Mouse (Mus musculus): ENCODE results near the gene Parvb.

Parvb gene

DNA sequence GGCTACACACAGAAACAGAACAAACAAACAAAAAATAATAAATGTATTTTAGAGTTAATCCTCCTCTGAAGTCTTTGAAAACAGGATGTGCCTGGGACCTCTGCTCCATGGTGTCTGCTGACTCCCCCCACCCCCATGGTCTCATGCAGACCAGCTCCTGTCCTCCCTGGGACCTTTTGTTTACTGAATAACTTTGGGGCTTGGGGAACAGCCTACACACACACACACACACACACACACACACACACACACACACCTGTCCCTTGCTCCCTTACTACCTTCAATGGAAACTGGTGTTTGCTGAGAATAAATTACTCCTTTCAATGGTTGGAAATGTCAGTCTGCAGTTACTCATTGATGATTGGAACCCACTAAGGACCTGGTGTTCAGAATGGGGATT, 15.8 kb upstream of the Parvb start:
- intact Hi-C loops (cut with DNase I), result loop anchor here (10.0 kb wide), 1 partner anchor 399 kb away; no protein-coding TSS in a partner anchor

DNA sequence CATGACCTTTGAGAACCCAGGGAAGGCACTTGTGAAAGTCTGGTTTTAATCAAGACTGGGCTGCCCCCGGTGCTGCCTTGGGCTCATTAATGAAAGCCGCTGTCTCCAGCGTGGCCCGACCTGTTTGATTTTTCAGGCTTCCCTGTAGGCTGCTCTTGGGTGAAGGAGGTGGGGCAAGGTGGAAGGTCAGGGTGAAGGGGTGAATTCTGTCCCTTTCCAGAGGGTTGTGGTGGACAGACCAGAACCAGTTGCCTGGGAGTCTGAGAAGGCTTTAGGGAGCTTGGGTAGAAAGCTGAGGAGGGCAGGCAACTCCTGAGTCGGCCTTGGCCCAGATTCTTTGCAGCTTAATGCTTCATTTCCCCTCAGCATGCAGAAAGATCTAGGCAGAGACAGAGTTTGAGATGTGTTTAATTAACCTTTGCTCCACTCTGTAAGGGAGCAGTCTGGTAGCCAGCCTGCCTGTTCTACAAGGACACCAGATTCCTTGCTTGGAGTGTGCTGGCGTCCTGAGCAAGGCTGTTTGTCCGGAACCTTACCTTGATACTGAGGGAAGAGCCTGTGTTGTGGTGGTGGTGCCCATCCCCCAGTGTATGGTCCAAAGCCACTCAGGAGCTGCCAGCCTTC, 15.3 kb upstream of the Parvb start:
- intact Hi-C loops (cut with DNase I), result loop anchor here (10.0 kb wide), 1 partner anchor 398 kb away; no protein-coding TSS in a partner anchor

DNA sequence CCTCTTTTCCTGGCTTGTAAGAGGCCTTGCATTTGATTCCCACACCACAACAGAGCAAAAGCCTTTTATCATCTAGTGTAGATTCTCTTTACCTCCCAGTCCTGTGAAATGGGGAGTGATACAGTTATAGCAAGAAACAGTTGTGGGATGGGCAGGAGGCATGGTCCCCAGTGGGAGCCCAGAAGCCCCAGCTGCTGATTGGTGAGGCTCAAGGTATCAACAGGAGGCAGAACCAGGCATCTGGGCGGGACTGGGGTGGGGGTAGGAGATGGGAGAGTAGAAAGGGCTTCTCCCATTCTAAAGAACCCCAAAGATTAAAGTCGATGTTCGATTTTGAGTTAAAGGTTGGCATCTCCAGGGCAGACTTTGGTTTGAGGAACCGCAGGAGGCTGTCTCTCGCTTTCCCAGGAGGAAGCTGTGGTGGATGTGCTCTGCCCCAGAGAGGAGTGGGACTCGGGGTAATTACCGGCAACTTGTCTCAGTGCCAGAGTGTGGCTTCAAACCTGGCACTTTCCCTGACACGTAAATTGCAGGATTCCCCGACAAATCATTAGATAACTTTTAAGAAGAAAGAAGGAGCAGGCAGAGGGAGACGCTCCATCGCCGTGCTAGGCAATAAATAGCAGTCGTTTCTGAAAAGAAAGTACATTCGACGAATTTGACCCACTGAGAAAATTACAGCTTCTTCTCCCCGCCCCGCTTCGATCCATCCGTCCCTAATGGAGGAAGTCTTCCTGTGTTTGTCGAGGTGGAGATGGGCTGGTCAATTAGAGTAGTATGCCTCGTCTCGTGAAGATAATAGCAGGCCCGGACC, 13.7 kb upstream of the Parvb start:
- intact Hi-C loops (cut with DNase I), result loop anchor here (10.0 kb wide), 1 partner anchor 397 kb away; no protein-coding TSS in a partner anchor

DNA sequence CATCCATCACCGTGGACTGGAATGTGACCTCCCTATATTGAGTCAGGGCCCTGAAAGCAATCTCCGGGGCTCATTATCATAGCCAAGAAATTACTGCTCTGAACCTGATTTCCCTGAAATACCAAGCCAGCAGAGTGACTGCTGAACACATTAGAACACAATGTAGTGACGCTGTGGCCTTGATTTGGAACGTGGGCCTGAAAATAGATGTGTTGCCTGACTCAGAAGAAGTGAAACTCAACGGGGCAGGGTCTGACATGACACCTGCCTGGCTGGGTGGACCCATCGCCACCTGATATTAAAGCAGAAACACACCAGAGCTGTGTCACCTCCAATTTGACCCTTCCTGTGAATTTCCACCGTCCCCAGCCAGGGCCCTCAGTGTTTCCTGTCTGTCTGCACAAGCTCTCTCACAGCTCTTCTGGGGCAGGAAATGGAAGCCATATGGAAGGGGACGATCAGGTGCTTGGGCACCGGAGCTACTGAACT, 13.0 kb upstream of the Parvb start:
- intact Hi-C loops (cut with DNase I), result loop anchor here (10.0 kb wide), 1 partner anchor 396 kb away; no protein-coding TSS in a partner anchor

DNA sequence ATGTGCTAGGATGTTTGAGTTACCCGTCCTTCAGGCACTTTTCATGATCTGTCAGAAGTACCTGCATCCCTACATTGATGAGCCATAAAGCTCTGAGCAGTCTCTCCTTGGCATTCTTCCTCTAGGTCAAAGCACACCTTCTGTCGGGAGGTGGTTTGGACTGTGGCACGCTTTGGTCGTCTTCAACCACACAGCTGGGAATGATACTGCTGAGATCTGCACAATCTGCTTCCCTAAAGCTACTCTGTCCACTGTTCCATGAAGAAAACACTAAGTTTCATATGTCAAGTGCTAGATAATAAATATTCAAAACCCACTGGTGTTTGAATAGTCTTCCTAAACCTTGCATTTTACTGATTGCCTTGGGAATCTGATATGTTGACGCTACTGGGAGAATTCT, 10.3 kb upstream of the Parvb start:
- intact Hi-C loops (cut with DNase I), result no loop called here

DNA sequence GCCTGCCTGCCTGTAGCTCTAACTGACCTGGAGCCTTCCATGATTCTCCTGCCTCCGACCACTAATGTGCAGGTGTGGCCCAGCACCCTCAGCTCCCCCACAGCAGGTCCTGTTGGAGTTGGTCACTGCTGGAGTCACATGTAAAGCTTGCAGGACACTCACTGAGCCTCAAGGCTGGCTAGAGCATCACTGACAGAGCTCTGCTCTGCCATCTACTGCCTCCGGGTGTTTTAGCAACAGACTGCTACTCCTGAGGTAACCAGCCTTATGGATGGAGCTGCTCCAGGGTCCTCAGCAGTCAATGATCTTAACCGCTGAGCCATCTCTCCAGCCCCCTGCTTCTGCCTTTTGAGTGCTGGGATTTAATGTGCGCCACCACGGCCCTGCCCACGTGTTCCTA, 8.4 kb upstream of the Parvb start:
- intact Hi-C loops (cut with DNase I), result no loop called here

DNA sequence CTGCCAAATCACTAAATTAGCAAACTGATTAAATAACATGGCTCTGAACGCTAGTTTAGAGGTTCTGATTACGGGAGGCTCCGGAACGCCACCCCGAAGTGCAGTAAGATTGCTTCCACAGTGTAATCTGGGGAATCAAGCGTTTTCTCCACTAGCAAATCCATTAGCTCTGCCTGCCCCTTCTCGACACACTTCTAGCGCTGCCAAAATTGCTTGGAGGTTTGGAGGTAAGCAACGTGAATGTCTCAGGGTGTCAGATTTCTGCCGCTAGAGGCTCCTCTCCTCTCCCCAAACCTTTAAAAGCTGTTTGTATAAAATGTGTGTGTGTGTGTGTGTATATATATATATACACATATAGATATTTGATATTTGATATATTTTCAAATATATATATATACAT, 7.1 kb upstream of the Parvb start:
- intact Hi-C loops (cut with DNase I), result no loop called here

DNA sequence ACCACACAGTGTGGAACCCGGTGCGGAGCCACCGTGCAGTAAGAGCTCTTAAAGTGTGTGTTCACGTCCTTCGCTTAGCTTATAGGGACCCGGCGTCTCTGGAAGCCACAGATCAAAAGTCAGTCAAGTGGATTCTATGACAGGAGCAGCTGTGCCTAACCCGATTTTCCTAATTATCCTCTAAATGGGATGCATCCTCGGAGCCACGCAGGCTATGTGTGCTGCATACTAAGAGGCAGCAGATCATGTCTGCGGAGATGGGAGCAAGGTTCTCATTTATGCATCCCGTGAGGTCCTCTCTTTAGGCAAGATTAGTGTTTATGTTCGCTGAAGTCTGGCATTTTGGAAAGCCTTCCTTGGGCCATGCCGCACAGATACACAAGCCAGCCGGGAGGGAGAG, 4.9 kb upstream of the Parvb start:
- intact Hi-C loops (cut with DNase I), result no loop called here

DNA sequence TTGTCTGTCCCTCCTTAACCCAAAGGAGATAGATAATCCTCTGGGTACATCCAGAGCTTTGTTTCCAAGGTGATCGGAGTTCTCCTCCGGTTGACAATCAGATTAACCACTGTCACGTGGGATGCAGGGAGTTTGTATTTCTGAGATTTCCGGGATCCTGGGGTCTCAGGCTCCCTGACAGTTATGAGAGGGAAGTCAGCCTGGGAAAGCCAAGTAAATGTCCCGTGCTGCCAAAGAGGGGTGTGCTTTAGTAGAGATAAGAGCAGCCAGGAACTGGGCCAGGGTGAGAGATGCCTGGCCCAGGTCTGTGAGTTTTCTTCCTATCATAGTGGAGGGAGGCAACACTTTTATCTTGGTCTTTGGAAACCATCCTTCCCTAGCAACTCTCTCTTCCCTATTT, 1.2 kb upstream of the Parvb start:
- intact Hi-C loops (cut with DNase I), result no loop called here

DNA sequence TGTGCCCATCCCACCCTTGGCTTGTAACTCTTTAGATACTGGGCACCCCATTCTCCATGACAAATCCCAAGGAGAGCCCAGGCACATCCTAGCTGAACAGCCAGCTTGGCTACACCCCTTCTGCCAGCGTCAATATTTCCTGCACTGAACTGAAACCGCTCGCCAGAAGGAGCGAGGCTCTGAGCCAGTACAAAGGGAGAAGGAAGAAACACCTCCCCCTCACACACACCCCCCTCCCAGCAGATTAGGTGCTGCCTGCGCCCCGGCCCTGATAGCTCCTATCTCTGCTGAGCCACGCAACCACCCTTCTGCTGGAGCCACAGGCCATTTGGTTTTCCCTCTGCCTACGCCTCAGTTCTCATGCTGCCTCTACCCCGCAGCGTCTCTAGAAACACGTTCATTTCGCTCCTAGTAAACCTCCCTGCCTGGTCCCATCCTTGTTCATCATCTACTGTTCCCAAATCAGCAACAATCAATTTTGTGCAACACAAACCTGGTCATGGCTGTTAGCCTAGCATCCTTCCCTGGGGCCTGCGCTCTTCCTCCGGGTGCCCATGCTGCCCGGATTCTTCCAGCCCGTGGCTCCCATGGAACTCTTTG, 630 bp upstream of the Parvb start:
- intact Hi-C loops (cut with DNase I), result no loop called here

DNA sequence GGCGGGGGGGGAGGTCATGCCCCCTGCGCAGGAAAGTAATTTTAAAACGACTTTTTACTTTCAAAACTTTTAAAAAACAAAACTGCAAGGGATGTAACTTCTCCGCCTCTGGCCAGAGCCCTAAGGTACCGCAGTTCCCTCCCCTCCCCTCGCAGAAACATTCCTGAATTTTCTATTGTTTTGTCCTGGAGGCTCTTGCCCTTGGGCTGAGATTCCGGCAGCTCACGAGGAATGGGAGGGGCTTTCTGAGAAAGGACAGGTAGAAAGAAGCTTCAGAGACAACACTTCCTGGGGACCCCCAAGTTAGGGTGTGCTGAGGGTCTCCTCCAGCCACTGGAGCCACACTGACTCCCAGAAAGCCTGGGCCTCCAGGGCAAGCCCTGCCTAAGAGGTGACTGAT, 766 bp downstream of the Parvb start:
- intact Hi-C loops (cut with DNase I), result no loop called here

DNA sequence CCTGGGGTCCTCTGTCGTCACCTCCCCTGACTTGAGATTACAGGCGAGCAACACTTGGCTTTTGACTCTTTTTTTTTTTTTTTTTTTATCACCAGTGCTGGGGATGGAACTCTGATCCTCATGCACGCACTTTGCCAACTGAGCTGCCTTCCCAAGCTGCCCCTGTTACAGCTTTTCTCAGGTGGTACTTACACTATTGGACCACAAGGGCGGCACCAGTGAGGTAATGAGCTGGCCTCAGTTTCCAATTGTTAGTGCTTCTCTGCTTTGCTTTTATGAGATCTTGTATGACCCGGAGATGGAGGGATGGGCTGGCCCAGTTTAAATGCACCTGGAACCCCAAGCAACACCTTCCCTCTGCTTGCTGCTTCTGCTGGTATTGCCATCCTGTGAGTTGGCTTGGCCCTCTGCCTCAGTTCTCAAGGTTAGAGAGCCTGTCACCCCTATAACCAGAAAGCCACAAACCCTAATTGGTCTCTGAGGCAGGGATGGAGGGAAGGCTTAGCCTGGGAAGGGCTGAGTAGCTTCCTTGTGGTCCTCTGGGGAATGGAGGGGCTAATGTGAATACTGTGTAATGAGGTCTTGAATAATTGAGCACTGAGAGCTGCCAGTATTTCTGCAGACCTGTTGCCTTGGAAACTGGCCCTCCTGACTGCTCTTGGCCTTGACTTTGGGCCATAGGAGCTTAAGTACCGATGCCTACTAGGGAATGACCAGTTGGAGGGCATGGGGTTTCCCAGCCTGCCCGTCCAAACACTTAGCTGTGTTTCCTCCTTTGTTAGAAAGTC, 3.1 kb downstream of the Parvb start:
- intact Hi-C loops (cut with DNase I), result no loop called here

DNA sequence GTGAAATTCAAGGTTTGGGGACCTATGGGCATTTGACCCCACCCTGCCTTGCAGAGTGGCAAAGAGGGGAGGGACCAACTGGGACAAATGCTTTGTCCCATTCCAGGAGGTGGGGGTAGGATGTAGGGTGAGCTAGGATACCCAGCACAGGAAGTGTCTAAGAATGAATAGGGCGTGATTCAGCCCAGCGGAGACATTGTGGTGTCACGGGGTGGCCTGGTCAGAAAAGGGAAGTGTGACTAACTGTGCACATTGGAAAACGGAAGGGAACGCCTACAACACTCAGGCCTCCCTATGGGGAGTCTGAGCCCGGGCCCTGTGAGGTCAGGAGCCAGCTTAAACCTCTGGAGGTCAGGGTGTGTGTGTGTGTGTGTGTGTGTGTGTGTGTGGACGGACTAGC, 3.8 kb downstream of the Parvb start:
- intact Hi-C loops (cut with DNase I), result no loop called here

DNA sequence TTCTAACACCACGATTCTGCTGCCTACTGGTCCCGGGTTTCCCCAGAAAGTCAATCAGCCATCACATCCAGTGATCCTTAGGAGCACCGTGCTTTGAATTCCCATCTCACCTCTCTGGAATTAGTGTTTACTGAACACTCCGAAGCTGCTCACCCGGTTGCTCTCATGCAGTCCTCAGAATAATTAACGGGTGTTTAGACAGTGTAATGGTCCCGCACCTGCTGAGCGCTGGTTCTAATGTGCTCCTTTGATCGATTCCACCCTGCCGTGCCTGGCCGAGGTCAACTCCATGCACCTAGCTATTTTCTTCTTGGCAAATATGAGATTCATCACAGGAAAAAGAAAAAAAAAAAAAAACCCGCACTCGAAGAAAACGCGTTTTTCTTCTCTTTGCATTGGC, 6.7 kb downstream of the Parvb start:
- intact Hi-C loops (cut with DNase I), result no loop called here

DNA sequence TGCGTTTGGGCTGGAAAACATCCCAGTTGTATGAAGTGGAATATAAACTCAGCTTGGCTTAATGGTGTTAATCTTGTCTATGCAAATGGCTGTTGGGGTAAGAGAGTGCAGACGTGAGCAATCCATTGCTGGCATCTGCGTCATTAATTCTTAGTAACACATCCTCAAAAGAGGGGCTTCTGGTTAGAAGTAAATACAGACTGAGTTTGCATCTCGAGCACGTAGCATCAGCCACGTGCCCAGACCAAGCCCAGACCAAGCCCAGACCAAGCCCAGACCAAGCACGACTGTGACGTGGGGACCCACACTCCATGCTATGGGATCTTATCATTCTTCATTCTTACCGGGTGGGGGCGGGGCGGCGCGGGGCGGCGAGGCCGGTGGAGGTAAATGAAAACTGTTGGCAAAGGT, 7.2 kb downstream of the Parvb start:
- intact Hi-C loops (cut with DNase I), result no loop called here

DNA sequence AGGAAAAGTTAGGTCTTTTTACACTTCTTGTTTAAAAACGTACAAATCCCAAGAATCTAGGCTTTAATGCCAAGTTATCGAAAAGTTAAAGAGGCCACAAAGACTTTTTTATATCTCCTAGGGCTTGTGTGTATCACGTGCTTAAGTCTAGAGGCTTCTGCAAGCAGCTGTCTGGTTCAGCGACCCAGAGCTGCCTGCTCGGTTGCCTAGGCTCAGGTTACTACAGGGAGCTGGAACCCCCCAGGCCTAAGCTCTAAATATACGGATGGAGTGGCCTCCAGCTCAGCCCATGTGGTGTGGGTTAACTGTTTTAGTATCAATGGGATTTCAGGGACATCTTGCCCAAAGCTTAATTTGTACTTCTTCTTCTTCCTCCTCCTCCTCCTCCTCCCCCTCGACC, 9.7 kb downstream of the Parvb start:
- intact Hi-C loops (cut with DNase I), result no loop called here

DNA sequence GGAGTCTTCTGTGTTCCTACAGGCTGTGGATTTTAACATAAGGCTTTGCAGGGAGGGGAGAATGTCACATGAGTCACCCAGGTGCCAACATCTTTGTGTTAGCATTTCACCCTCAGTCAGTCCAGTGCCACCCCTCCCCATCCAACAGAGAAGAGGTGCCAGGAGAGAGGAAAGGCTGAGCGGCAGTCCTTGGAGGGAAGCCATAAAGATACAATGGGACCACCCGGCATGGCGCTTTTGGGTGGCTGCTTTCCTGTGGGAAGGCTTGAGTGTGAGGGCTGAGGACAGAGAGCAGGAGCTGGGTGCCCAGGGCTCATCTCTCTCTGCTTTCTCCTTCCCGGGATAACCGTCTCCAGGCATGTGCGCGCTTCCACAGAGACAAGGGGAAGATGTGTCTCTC, 13.3 kb downstream of the Parvb start:
- intact Hi-C loops (cut with DNase I), result no loop called here

DNA sequence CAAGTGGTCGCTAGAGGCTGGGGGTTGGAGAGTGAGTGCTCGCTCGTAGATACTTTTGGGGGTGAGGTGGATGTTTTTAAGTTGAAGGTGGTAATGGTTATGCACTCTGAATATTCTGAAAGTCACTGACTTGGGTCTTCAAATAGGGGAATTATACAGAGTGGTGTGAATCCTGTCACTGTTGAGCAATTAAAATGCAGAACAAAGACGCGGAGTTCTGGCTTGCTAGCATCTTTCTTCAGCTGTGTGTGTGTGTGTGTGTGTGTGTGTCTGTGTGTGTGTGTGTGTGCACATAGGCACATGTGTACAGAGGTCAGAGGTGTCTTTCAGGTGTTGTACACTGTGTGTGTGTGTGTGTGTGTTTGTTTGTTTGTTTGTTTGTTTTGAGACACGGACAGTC, 14.4 kb downstream of the Parvb start:
- intact Hi-C loops (cut with DNase I), result no loop called here

DNA sequence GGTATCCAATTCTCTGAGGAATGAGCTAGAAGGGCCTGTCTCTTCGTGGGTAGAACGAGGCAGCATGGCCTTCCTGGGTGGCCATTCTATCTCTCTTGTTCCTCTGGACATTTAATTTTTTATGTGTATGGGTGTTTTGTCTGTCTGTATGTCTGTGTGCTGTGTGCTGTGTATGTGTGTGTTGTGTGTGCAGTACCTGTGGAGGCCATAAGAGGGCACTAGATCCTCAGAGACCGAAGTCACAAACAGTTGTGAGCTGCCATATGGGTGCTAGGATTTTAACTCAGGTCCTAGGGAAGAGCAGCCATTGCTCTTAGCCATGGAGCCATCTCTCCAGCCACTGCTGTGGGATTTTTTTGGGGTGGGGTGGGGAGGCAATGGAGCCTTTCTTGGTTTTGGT, 15.5 kb downstream of the Parvb start:
- intact Hi-C loops (cut with DNase I), result no loop called here

DNA sequence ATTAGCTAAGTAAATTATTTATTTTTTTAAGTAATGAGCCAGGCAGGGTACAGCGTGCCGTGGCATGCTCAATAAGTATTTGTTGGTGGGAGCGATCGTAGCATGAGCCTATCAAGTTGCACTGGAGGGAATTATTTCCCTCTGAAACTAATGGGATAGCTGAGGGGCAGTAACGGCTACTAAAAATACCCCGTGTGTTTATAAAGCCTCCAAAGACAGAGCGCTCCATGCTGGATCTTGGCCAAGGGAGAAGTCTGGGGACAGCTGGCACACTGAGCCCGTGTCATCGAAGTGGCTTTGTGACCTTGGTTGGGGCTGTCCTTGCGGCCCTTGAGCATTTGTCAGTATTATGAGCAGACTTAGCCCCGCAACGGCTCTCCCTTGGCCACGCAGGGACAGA, 19.4 kb downstream of the Parvb start:
- intact Hi-C loops (cut with DNase I), result no loop called here

DNA sequence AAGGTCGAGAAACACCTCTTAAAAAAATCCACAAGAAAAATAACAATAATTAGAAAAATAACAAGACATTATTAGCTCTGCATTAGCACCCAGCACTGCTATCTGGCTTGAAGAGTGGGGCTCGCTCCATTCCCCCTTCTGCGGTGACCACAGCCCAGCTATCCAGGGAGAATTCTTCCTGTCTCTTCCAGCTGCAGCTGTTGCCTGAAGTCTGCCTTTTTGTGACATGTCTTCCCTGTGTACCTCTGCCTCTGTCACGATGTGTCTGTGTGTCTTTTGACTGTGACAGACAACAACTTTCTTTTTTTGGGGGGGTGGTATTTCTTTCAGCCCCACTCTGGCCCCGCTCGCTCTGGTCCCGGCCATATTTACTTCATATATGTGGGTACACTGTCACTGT, 20.8 kb downstream of the Parvb start:
- intact Hi-C loops (cut with DNase I), result no loop called here

DNA sequence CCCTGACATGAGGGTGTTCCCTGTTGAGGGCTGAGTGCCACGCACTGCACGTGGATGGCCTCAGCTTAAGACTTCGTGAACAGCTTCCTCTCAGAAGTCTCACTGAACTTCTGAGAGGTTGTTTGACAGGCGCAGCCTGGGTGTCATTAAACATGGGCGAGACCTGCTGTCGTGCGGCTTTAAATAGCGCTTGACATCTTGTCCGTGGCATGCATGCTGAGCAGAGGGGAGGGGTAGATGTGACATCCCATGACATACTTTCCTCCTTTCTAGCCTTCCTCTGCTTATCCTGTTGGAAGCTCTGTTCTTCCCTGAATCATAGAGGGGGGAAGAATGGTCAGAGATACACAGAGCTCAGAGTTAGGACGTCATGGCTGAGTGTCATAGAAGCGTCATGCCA, 21.9 kb downstream of the Parvb start:
- intact Hi-C loops (cut with DNase I), result no loop called here
